Mouse (Mus musculus): ENCODE measurements around the gene Cep85l. TPM values are rescaled to one million over a fixed set of nuclear protein-coding genes. Genes with fewer than 3 reads are reported as not detected.

The Cep85l gene
- total RNA-seq, 2 experiments from 2014 or later = 24.6 to 32.9 TPM

- ATAC-seq (ENCODE audit: poor library complexity, severe bottlenecking) = no peak
Observed at GRCm38 (mm10) chr10:53343865-53344264, 35.9 kb downstream of the Cep85l start.

GRCm38 (mm10) chr10:53343384-53343783 lies 36.4 kb downstream of the Cep85l start:
- ATAC-seq (ENCODE audit: poor library complexity, severe bottlenecking) = no peak

GRCm38 (mm10) chr10:53342166-53342728 lies 37.5 kb downstream of the Cep85l start:
- no peak for ATAC-seq (ENCODE audit: poor library complexity, severe bottlenecking)

GRCm38 (mm10) chr10:53341288-53341965 lies 38.3 kb downstream of the Cep85l start:
- ATAC-seq (ENCODE audit: poor library complexity, severe bottlenecking) = peak; percentile 54; the same call in 1 of the 2 replicates

- ATAC-seq (ENCODE audit: poor library complexity, severe bottlenecking) = no peak
Observed at GRCm38 (mm10) chr10:53339045-53339444, 40.7 kb downstream of the Cep85l start.

GRCm38 (mm10) chr10:53337162-53337923 lies 42.4 kb downstream of the Cep85l start, which contains the start of gene Pln:
TSS of gene Pln (plus strand) at chr10:53337667.
- ATAC-seq (ENCODE audit: poor library complexity, severe bottlenecking) = no peak

GRCm38 (mm10) chr10:53335974-53336373 lies 43.8 kb downstream of the Cep85l start:
- ATAC-seq (ENCODE audit: poor library complexity, severe bottlenecking) = no peak

- ATAC-seq (ENCODE audit: poor library complexity, severe bottlenecking) = peak; percentile 15; the same call in 1 of the 2 replicates
Observed at GRCm38 (mm10) chr10:53335266-53335665, 44.5 kb downstream of the Cep85l start.

GRCm38 (mm10) chr10:53332752-53333151 lies 47.0 kb downstream of the Cep85l start:
- ATAC-seq (ENCODE audit: poor library complexity, severe bottlenecking) = no peak

- ATAC-seq (ENCODE audit: poor library complexity, severe bottlenecking) = no peak
Observed at GRCm38 (mm10) chr10:53329257-53329656, 50.5 kb downstream of the Cep85l start.

- ATAC-seq (ENCODE audit: poor library complexity, severe bottlenecking) = no peak
Observed at GRCm38 (mm10) chr10:53326367-53326766, 53.4 kb downstream of the Cep85l start.

- ATAC-seq (ENCODE audit: poor library complexity, severe bottlenecking) = no peak
Observed at GRCm38 (mm10) chr10:53324663-53325062, 55.1 kb downstream of the Cep85l start.

- no peak for ATAC-seq (ENCODE audit: poor library complexity, severe bottlenecking)
Observed at GRCm38 (mm10) chr10:53323367-53323766, 56.4 kb downstream of the Cep85l start.

GRCm38 (mm10) chr10:53306674-53307073 lies 73.1 kb downstream of the Cep85l start:
- no peak for ATAC-seq (ENCODE audit: poor library complexity, severe bottlenecking)

GRCm38 (mm10) chr10:53305867-53306266 lies 73.9 kb downstream of the Cep85l start:
- ATAC-seq (ENCODE audit: poor library complexity, severe bottlenecking) = no peak

GRCm38 (mm10) chr10:53285147-53285546 lies 94.6 kb downstream of the Cep85l start:
- peak; percentile 64 for ATAC-seq (ENCODE audit: poor library complexity, severe bottlenecking)

- no peak for ATAC-seq (ENCODE audit: poor library complexity, severe bottlenecking)
Observed at GRCm38 (mm10) chr10:53272228-53272627, 107.5 kb downstream of the Cep85l start.

- no peak for ATAC-seq (ENCODE audit: poor library complexity, severe bottlenecking)
Observed at GRCm38 (mm10) chr10:53262021-53262420, 117.7 kb downstream of the Cep85l start.

- no peak for ATAC-seq (ENCODE audit: poor library complexity, severe bottlenecking)
Observed at GRCm38 (mm10) chr10:53235381-53235780, 144.4 kb downstream of the Cep85l start.

GRCm38 (mm10) chr10:53234683-53235082 lies 145.1 kb downstream of the Cep85l start:
- no peak for ATAC-seq (ENCODE audit: poor library complexity, severe bottlenecking)

- no peak for ATAC-seq (ENCODE audit: poor library complexity, severe bottlenecking)
Observed at GRCm38 (mm10) chr10:53234086-53234613, 145.6 kb downstream of the Cep85l start.

All from megakaryocyte, adult 5-6 weeks (primary cell).